Mouse (Mus musculus) limb, embryonic 14.5 days (tissue): ENCODE results near the gene Il3ra. TPM values are rescaled to one million over a fixed set of nuclear protein-coding genes. Genes with fewer than 3 reads are reported as not detected.

ENCODE experiments used
- ATAC-seq: fragments of 200-750 bp; cut with Nextera tagmentation; 2 replicates; pipeline ENCODE4 v1.8.0; 2017; ENCODE audit warnings: low read depth, moderate number of reproducible peaks, moderate TSS enrichment; ENCODE audit not compliant: low FRiP score
- DNase-seq: peaks from one replicate; pipeline ENCODE4 v3.0.0-alpha.2; 2015; ENCODE audit warnings: low spot score
- H3K27ac ChIP-seq: fragments of 300-500 bp; sonication (generic); replicated peaks from 2 replicates; pipeline ENCODE4 v1.5.1; 2014; ENCODE audit warnings: low read depth, mild to moderate bottlenecking, low read length, moderate library complexity, mixed read lengths
- H3K27me3 ChIP-seq: fragments of 300-500 bp; sonication (generic); 2 replicates; pipeline ENCODE4 v1.6.1; 2014; ENCODE audit warnings: low read length, mixed read lengths; ENCODE audit not compliant: control insufficient read depth, insufficient read depth
- H3K36me3 ChIP-seq: fragments of 300-500 bp; sonication (generic); 2 replicates; pipeline ENCODE4 v1.6.1; 2014; ENCODE audit warnings: mild to moderate bottlenecking, low read length, moderate library complexity, mixed read lengths; ENCODE audit not compliant: control insufficient read depth, insufficient read depth
- H3K4me1 ChIP-seq: fragments of 300-500 bp; sonication (generic); 2 replicates; pipeline ENCODE4 v1.6.1; 2014; ENCODE audit warnings: antibody characterized with exemption, low read length, mixed read lengths; ENCODE audit not compliant: control insufficient read depth, insufficient read depth
- H3K4me2 ChIP-seq: fragments of 300-500 bp; sonication (generic); replicated peaks from 2 replicates; pipeline ENCODE4 v1.6.1; 2014; ENCODE audit warnings: low read depth, mild to moderate bottlenecking, low read length, moderate library complexity; ENCODE audit not compliant: severe bottlenecking
- H3K4me3 ChIP-seq: fragments of 300-500 bp; sonication (generic); replicated peaks from 2 replicates; pipeline ENCODE4 v1.5.1; 2014; ENCODE audit warnings: low read length
- H3K9ac ChIP-seq: fragments of 300-500 bp; sonication (generic); 2 replicates; pipeline ENCODE4 v1.6.1; 2014; ENCODE audit warnings: mild to moderate bottlenecking, low read depth, low read length, moderate library complexity; ENCODE audit not compliant: severe bottlenecking
- H3K9me3 ChIP-seq: fragments of 300-500 bp; sonication (generic); 2 replicates; pipeline ENCODE4 v1.6.1; 2016; ENCODE audit warnings: low read length; ENCODE audit not compliant: control insufficient read depth
- POLR2A ChIP-seq: fragments of 200-500 bp; IDR thresholded peaks from 2 replicates; pipeline ENCODE4 v1.8.0; 2012; ENCODE audit warnings: inconsistent platforms, mild to moderate bottlenecking, moderate library complexity, borderline replicate concordance; ENCODE audit not compliant: insufficient read depth, insufficient read length; ENCODE audit errors: extremely low read depth
- WGBS: fragments of 180-500 bp; shearing (Covaris S2); extraction: QIAGEN DNeasy Blood & Tissue Kit; methylation state at CpG from one replicate; pipeline ENCODE4 v1.1.7; 2014; 5-methylcytosine and 5-hydroxymethylcytosine counted together
- polyA plus RNA-seq, 2 experiments: library from polyadenylated mRNA; depleted of rRNA in 1 of 2; stranded (reverse) in 1 of 2; unstranded in 1 of 2; fragments of >200 nt; fragmentation: Nextera tagmentation in 1 of 2; extraction: Ambion mirVana in 1 of 2; gene quantifications; 2 replicates each; pipeline versions ENCODE4 v1.2.1 to v1.2.3; 2012 to 2014

Il3ra gene
- polyA plus RNA-seq, 2 experiments = 6.0 to 35.5 TPM

- Histone ChIP-seq H3K27me3 (no peaks in the 10 kb centered on the region), H3K4me3 (no peak overlapping the region), H3K4me1 (no peaks in the 10 kb centered on the region), H3K27ac (no peak overlapping the region), H3K9ac (no peak overlapping the region), H3K36me3 (no peaks in the 10 kb centered on the region), H3K9me3 (peaks cover 49% of the 10 kb centered on the region), H3K4me2 (no peak overlapping the region)
- 93% methylated on average over 8 of the region's 8 CpGs for WGBS
- DNase-seq = no peak
- TF ChIP-seq POLR2A = no peak
- no peak for ATAC-seq
Observed at GRCm38 (mm10) chr14:14353740-14354510, 7.8 kb downstream of the Il3ra start.

- no peak for TF ChIP-seq POLR2A
- no peaks in the 10 kb centered on the region for H3K4me1 ChIP-seq
- no peak overlapping the region for H3K4me2 ChIP-seq
- peaks cover 41% of the 10 kb centered on the region for H3K9me3 ChIP-seq
- H3K27me3 ChIP-seq = no peaks in the 10 kb centered on the region
- no peak for ATAC-seq
- no peak for DNase-seq
- WGBS = 95% methylated on average over 13 of the region's 13 CpGs
- H3K27ac ChIP-seq = no peak overlapping the region
- H3K36me3 ChIP-seq = no peaks in the 10 kb centered on the region
- H3K9ac ChIP-seq = no peak overlapping the region
- no peak overlapping the region for H3K4me3 ChIP-seq
Observed at GRCm38 (mm10) chr14:14354511-14355359, 8.7 kb downstream of the Il3ra start.

- DNase-seq (no peak), ATAC-seq (no peak)
- H3K36me3 ChIP-seq = no peaks in the 10 kb centered on the region
- no peak overlapping the region for H3K27ac ChIP-seq
- 95% methylated on average over 8 of the region's 8 CpGs for WGBS
- H3K4me1 ChIP-seq = no peaks in the 10 kb centered on the region
- no peak overlapping the region for H3K4me3 ChIP-seq
- no peaks in the 10 kb centered on the region for H3K27me3 ChIP-seq
- H3K4me2 ChIP-seq = no peak overlapping the region
- no peak for TF ChIP-seq POLR2A
- H3K9me3 ChIP-seq = peaks cover 36% of the 10 kb centered on the region
- H3K9ac ChIP-seq = no peak overlapping the region
Observed at GRCm38 (mm10) chr14:14355360-14355646, 9.2 kb downstream of the Il3ra start.

- H3K9ac ChIP-seq = no peak overlapping the region
- no peak for TF ChIP-seq POLR2A
Observed at GRCm38 (mm10) chr14:14395535-14395934, 49.5 kb downstream of the Il3ra start.

DNA sequence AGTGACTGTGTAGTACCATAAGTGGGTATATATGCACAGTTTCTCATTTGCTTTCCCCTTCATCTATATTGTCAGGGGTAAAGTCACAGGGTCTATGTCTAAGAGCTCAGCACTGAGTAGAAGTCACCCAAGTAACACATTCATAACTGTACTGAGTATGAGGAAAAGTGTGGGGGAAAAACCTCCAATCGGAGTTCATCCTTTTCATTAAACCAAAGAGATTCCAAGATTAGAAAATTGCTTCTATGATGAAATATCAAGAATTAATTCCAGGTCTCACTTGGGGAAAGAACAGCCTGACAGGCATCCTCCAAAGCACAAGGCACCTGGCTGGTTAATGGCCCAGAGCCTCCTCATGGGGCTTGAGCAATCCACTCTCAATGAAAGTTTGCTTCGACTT lies 54.9 kb downstream of the Il3ra start, which contains the start of gene Olfr721-ps1:
Gene Olfr721-ps1, plus strand, starts transcription at position 301 of the 400 bp plus-strand sequence.
- Histone ChIP-seq H3K4me1 (no peaks in the 10 kb centered on the region), H3K27me3 (no peaks in the 10 kb centered on the region), H3K4me2 (no peak within 1 kb of the TSS), H3K9ac (no peak within 1 kb of the TSS), H3K9me3 (no peaks in the 10 kb centered on the region), H3K36me3 (no peaks in the 10 kb centered on the region), H3K27ac (no peak within 1 kb of the TSS), H3K4me3 (no peak within 1 kb of the TSS)
- TF ChIP-seq POLR2A = no peak
- ATAC-seq (no peak), DNase-seq (no peak)
- WGBS = 68% methylated on average over 2 of the region's 2 CpGs

More at GRCm38 (mm10) chr14:14395535-14395934, 49.5 kb downstream of the Il3ra start:
- no peaks in the 10 kb centered on the region for H3K4me1 ChIP-seq
- no peaks in the 10 kb centered on the region for H3K36me3 ChIP-seq
- no peaks in the 10 kb centered on the region for H3K27me3 ChIP-seq
- ATAC-seq (no peak), DNase-seq (no peak)
- no peak overlapping the region for H3K27ac ChIP-seq
- 100% methylated on average over 1 of the region's 1 CpGs for WGBS
- no peaks in the 10 kb centered on the region for H3K9me3 ChIP-seq
- H3K4me3 ChIP-seq = no peak overlapping the region
- no peak overlapping the region for H3K4me2 ChIP-seq

Other genes with a start within 250 kb of the Il3ra start
- 80.6 and 103 TPM in 2 replicates for gene Psmd6, start 225.3 kb upstream of the Il3ra start, polyA plus RNA-seq (2012; rRNA removed)
- gene Psmd6, start 225.3 kb upstream of the Il3ra start, polyA plus RNA-seq (2014; fragmentation: Nextera tagmentation; extraction: Ambion mirVana) = 232 and 234 TPM in 2 replicates
- not detected in 2 replicates for gene Olfr720, start 159.4 kb upstream of the Il3ra start, polyA plus RNA-seq (2012; rRNA removed)
- gene Olfr720, start 159.4 kb upstream of the Il3ra start, polyA plus RNA-seq (2014; fragmentation: Nextera tagmentation; extraction: Ambion mirVana) = not detected in 2 replicates
- gene Olfr31, start 23.4 kb upstream of the Il3ra start, polyA plus RNA-seq (2012; rRNA removed) = not detected in 2 replicates
- not detected in 2 replicates for gene Olfr31, start 23.4 kb upstream of the Il3ra start, polyA plus RNA-seq (2014; fragmentation: Nextera tagmentation; extraction: Ambion mirVana)
- not detected in 2 replicates for gene Olfr721-ps1, start 55.0 kb downstream of the Il3ra start, polyA plus RNA-seq (2012; rRNA removed)
- gene Olfr721-ps1, start 55.0 kb downstream of the Il3ra start, polyA plus RNA-seq (2014; fragmentation: Nextera tagmentation; extraction: Ambion mirVana) = not detected in 2 replicates